Mouse (Mus musculus): ENCODE data around the gene Cphx1.
"Not testable (repeated sequence)": the region's sequence is repeated elsewhere in the genome, so short reads cannot be mapped to it uniquely, and the experiment has no call there.

DNA sequence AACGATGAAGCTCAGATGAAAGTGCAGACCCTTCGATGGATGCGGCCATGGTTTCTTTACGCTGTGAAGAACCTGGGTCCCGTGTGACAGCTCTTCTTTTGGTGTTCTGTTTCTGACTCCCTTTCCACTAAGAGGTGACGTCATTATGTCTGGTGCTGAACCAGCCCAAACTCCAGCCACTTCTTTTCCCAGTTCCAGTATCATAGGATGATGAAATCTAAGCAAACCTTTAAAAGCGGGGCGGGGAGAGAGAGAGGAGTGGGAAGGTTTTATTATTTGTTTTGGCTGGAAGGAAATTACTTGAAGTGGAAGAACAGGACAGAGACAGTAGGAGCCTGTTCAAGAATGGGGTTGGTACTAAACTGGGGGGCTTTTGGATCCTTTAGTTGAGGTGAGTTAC lies at the start of gene Cphx1:
- not testable (repeated sequence) for TF ChIP-seq CTCF (IDR thresholded peaks at IDR 0.05; ENCODE audit: extremely low read depth, insufficient read depth, insufficient read length, insufficient replicate concordance); POLR2A (IDR thresholded peaks at IDR 0.05; ENCODE audit: low read depth, low read length)

Measured in spleen, adult 2 months (tissue).